Mouse (Mus musculus): ENCODE results near the gene Mospd2. TPM values are rescaled to one million over a fixed set of nuclear protein-coding genes. Genes with fewer than 3 reads are reported as not detected.

Mospd2 gene
- polyA plus RNA-seq, 1 experiment = 6.6 TPM

DNA sequence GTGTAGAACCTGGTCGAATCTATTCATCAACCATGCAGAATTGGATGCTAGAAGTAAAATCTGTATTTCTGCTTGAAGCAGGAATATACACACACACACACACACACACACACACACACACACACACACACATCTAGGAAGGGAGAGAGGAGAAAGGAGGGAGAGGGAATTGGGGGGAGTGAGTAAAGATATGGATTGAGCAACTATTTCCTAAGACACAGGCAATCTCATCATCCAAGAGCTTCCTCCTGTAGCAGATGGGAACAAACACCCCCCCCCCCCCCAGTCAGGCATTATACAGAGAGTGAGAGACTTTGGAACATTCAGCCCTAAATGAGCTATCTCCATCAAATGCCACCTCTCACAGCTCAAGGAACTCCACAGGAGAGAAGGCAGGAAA, 93.9 kb downstream of the Mospd2 start:
- Histone ChIP-seq H3K36me3 (ENCODE audit: control insufficient read depth, insufficient read depth, low read length) (no peaks in the 10 kb centered on the region), H3K27me3 (replicated peaks; ENCODE audit: control insufficient read depth, insufficient read depth, low read length) (no peaks in the 10 kb centered on the region), H3K4me1 (ENCODE audit: control insufficient read depth, insufficient read depth, low read length) (no peaks in the 10 kb centered on the region), H3K27ac (ENCODE audit: insufficient read depth, low read depth, low read length) (no peak overlapping the region), H3K4me3 (ENCODE audit: insufficient read depth, low read depth, low read length) (no peak overlapping the region)
- TF ChIP-seq CTCF (conservative IDR thresholded peaks at IDR 0.05; ENCODE audit: insufficient read depth, insufficient read length, low read depth, low read length) (no peak), POLR2A (IDR thresholded peaks at IDR 0.05; ENCODE audit: low read depth, low read length) (no peak)
- 100% methylated on average over 1 of the region's 1 CpGs for WGBS
- DNase-seq = no peak

Other genes with a start within 250 kb of the Mospd2 start
- gene Fancb, start 217 bp upstream of the Mospd2 start, polyA plus RNA-seq (2012; rRNA removed) = 0.29 and 0.38 TPM in 2 replicates
- not detected in 2 replicates for gene Gm17604, start 24.5 kb upstream of the Mospd2 start, polyA plus RNA-seq (2012; rRNA removed)

Data from kidney, adult 2 months (tissue).